Mouse (Mus musculus) heart, embryonic 16.5 days (tissue): ENCODE measurements around the gene Idh3b. TPM values are rescaled to one million over a fixed set of nuclear protein-coding genes. Genes with fewer than 3 reads are reported as not detected.

Experiments
- ATAC-seq: fragments of 200-750 bp; cut with Nextera tagmentation; replicated peaks from 2 replicates; pipeline ENCODE4 v1.8.0; 2017; ENCODE audit warnings: moderate number of reproducible peaks; ENCODE audit not compliant: insufficient read depth, low FRiP score; ENCODE audit errors: extremely low read depth
- H3K27ac ChIP-seq: fragments of 300-500 bp; sonication (generic); 2 replicates; pipeline ENCODE4 v1.5.1; 2014; ENCODE audit warnings: mild to moderate bottlenecking, low read length, control low read depth, moderate library complexity
- H3K27me3 ChIP-seq: fragments of 300-500 bp; sonication (generic); 2 replicates; pipeline ENCODE4 v1.6.1; 2014; ENCODE audit warnings: low read length, mixed read lengths; ENCODE audit not compliant: control insufficient read depth, insufficient read depth
- H3K36me3 ChIP-seq: fragments of 300-500 bp; sonication (generic); 2 replicates; pipeline ENCODE4 v1.6.1; 2014; ENCODE audit not compliant: control insufficient read depth, insufficient read depth
- H3K4me1 ChIP-seq: fragments of 300-500 bp; sonication (generic); 2 replicates; pipeline ENCODE4 v1.6.1; 2014; ENCODE audit warnings: low read length, mixed read lengths; ENCODE audit not compliant: control insufficient read depth, insufficient read depth
- H3K4me2 ChIP-seq: fragments of 300-500 bp; sonication (generic); 2 replicates; pipeline ENCODE4 v1.6.1; 2014; ENCODE audit warnings: low read depth, mild to moderate bottlenecking, control low read depth, low read length
- H3K4me3 ChIP-seq: fragments of 300-500 bp; sonication (generic); 2 replicates; pipeline ENCODE4 v1.5.1; 2014; ENCODE audit warnings: mild to moderate bottlenecking, control low read depth, low read length
- H3K9ac ChIP-seq: fragments of 300-500 bp; sonication (generic); 2 replicates; pipeline ENCODE4 v1.6.1; 2014; ENCODE audit warnings: low read length, control low read depth
- H3K9me3 ChIP-seq: fragments of 300-500 bp; sonication (generic); replicated peaks from 2 replicates; pipeline ENCODE4 v1.6.1; 2016; ENCODE audit warnings: low read length; ENCODE audit not compliant: control insufficient read depth
- WGBS: fragments of 180-500 bp; shearing (Covaris S2); extraction: QIAGEN DNeasy Blood & Tissue Kit; methylation state at CpG from one replicate; pipeline ENCODE4 v1.1.7; 2014; 5-methylcytosine and 5-hydroxymethylcytosine counted together
- polyA plus RNA-seq: library from polyadenylated mRNA; unstranded; fragments of >200 nt; fragmentation: Nextera tagmentation; extraction: Ambion mirVana; gene quantifications from 2 replicates; pipeline ENCODE4 v1.2.1, GENCODE M21; 2015

Gene Idh3b
- polyA plus RNA-seq, 1 experiment from 2014 or later, result 346 TPM

DNA sequence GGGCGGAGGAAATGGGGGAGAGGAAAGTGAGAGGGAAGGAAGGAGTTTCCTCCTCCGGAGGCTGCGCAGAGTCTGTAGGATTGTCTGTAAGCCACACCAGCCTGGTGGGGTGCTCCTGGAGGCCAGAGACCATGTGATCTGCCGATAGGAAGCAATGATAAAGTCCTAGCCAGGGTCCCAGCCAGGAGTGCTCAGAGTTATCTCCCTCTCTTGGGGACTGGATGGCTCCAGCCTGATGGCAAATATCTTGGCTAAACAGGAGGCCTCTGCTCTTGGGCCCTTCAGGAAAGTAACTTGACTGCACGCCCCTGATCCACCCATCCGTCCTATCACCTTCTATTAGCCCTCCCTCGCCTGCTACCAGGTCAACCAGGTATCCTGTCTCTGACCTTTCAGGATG lies 36.1 kb downstream of the Idh3b start:
- H3K4me3 ChIP-seq, result no peak overlapping the region
- no peaks in the 10 kb centered on the region for H3K27me3 ChIP-seq
- no peaks in the 10 kb centered on the region for H3K9me3 ChIP-seq
- H3K9ac ChIP-seq, result no peak overlapping the region
- H3K27ac ChIP-seq, result no peak overlapping the region
- 56% methylated on average over 7 of the region's 7 CpGs for WGBS
- H3K4me1 ChIP-seq, result no peaks in the 10 kb centered on the region
- ATAC-seq, result no peak
- no peak overlapping the region for H3K4me2 ChIP-seq
- H3K36me3 ChIP-seq, result no peaks in the 10 kb centered on the region

DNA sequence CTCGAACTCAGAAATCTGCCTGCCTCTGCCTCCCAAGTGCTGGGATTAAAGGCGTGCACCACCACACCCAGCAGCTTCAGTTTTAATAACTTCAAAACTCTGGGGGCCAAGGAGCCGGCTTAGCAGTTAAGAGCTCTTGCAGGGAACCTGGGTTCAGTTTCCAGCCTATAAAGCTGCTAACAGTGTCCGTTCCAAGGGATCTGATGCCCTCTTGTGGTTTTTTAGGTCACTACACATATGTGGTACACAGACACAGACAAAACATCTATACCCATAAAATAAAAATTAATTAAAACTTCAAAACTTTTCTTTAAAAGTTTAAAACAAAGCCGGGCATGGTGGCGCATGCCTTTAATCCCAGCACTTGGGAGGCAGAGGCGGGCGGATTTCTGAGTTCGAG lies 37.4 kb downstream of the Idh3b start:
- H3K4me3 ChIP-seq, result no peak overlapping the region
- no peaks in the 10 kb centered on the region for H3K27me3 ChIP-seq
- H3K4me2 ChIP-seq, result no peak overlapping the region
- H3K9ac ChIP-seq, result no peak overlapping the region
- ATAC-seq, result no peak
- H3K36me3 ChIP-seq, result no peaks in the 10 kb centered on the region
- 44% methylated on average over 9 of the region's 9 CpGs for WGBS
- H3K27ac ChIP-seq, result no peak overlapping the region
- no peaks in the 10 kb centered on the region for H3K4me1 ChIP-seq
- no peaks in the 10 kb centered on the region for H3K9me3 ChIP-seq

Other genes with a start within 250 kb of the Idh3b start
- gene Tgm6, start 172.1 kb downstream of the Idh3b start, polyA plus RNA-seq, result not detected in 2 replicates
- gene Snrpb, start 105.1 kb downstream of the Idh3b start, polyA plus RNA-seq, result 444 and 445 TPM in 2 replicates
- not detected in 2 replicates for gene Tmc2, start 89.4 kb downstream of the Idh3b start, polyA plus RNA-seq
- 138 and 159 TPM in 2 replicates for gene Nop56, start 10.1 kb downstream of the Idh3b start, polyA plus RNA-seq
- gene Ebf4, start 10.6 kb upstream of the Idh3b start, polyA plus RNA-seq, result 0.30 and 0.43 TPM in 2 replicates
- gene Cpxm1, start 113.0 kb upstream of the Idh3b start, polyA plus RNA-seq, result 27.2 and 29.4 TPM in 2 replicates
- gene Gm28372, start 120.7 kb upstream of the Idh3b start, polyA plus RNA-seq, result not detected in 2 replicates
- gene 1700020A23Rik, start 120.7 kb upstream of the Idh3b start, polyA plus RNA-seq, result not detected in 2 replicates
- gene Tmem239, start 121.9 kb upstream of the Idh3b start, polyA plus RNA-seq, result 0.11 TPM in 1 of 2 replicates, not detected in the other
- 57.1 and 60.9 TPM in 2 replicates for gene Vps16, start 139.8 kb upstream of the Idh3b start, polyA plus RNA-seq
- 7.2 and 8.1 TPM in 2 replicates for gene Pced1a, start 140.2 kb upstream of the Idh3b start, polyA plus RNA-seq
- gene Ptpra, start 165.7 kb upstream of the Idh3b start, polyA plus RNA-seq, result 70.5 and 71.8 TPM in 2 replicates